Mouse (Mus musculus): ENCODE measurements around the gene Tnfsf10. TPM values are rescaled to one million over a fixed set of nuclear protein-coding genes. Genes with fewer than 3 reads are reported as not detected.

The Tnfsf10 gene
- total RNA-seq, 2 experiments from 2014 or later = 1.1 to 2.2 TPM

DNA sequence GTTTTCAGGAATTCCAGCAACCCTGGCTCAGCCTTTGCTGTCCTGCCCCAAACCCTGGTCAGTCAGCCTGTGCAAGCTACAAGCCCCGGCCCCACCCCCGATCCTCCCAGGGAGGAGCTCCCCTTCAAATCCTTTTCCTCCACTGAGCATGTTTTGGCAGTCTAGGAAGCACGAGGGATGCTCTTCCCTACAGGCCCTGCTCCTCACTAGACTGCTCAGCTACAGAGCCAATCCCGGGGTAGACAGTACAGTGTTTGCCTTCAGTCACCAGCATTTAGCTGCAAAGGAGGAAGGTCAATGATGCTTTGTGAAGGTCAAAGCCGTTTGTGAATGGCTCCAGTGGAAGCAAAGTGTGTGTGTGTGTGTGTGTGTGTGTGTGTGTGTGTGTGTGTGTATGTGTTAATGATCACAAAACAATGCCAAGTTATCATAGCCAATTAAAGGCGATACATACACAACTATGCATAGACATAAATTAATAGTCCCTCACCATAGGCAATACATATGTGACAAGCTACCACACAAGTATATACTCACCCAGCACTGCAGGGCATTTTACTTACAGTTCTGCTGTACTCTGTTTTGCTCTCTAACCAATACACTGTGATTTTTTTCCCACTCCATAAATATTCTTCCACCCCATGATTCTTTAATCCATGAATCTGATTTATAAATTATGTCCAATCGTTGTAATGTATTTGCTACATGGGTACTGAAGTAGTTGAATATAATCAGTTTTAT, 23.0 kb upstream of the Tnfsf10 start:
- intact Hi-C loops (cut with DNase I) = no loop called here
- DNase-seq (ENCODE audit: low spot score in 2 of 2) = no peak

DNA sequence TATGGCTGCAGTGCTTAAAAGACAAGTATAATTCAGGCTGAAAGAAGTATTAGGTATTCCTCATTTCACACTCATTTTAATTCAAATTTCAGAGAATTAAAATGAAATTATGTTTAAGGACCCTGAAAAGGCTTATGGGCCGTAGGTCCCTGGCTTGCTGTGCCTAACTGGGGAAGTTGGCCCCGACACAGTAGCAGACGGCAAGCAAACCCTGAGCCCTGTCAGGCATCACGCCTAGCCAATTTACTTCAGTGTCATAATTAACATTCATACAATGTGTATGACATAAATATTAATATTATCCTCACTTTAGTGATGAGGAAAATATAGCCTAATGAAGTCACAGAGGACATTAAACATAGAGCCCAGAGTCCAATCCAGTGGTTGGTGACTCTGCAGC, 16.4 kb upstream of the Tnfsf10 start:
- intact Hi-C loops (cut with DNase I) = no loop called here
- DNase-seq (ENCODE audit: low spot score in 2 of 2) = no peak

DNA sequence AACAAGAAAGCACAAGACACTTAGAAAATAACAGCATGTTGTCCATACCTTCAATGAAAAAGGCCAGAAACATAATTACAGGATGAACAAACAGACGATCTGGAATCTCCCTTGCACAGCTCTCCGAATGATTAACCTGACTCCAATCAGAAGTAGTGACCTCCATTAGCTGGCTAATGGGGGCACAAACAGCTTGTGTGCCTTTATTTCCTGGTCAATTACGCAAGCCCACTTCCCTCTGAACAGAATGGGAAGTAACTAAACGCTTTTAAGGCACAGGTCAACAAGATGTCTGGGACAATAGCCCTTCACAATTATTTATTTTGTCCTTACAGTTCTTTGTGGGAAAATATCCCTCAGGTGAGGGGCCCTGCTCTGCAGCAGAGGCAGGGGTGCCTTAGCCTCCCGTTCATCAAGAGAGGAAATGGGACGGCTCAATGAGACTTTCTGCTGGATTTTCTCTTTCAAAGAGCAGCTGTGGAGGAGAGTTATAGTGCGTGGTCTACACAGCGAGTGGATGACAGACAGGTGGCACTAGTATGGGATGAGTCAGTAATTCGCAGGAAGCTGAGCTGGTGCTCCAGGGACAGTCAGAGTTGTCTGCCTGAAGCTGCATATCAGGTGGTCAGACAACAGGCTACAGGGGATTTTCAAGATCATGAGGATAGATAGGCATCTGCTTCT, 14.3 kb upstream of the Tnfsf10 start:
- intact Hi-C loops (cut with DNase I) = no loop called here
- no peak for DNase-seq (ENCODE audit: low spot score in 2 of 2)

DNA sequence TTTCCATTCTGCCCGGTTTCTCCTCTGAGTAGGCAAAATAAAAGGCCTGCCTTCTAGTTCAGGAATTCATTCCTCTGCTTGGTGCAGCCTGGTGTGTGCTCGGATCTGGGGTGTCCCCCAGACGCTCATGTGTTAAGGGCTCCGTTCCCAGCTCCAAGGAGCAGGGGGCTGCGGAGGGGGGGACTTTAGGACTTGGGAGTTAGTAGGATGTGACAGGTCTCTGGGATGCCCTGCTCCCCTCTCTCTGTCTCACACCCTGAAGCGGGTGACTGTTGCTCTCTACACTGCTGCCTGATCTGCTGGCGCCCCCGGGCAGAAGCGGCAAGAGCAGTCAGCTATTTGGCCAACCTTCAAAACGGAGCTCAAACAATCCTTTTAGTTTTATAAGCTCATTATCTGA, 10.0 kb upstream of the Tnfsf10 start:
- DNase-seq (ENCODE audit: low spot score in 2 of 2) = no peak
- intact Hi-C loops (cut with DNase I) = no loop called here

DNA sequence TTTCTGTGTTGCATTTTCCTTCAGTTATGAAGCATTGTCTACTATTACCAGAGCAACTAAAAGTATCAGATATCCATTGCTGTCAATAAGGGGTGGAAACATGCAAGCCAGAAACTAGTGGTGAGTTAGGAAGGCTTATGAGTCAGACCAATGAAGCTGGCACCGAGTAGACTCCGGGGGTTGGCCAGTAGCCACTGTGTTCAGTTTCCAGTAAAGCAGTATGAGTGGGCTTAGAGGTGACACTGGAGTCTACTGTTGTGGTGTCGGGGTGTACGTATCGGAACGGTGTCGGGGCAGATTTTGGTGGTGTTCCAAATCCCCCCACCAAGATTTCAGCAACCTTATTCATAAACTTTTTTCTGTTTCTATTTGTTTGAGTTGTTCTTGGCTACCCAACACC, 5.9 kb upstream of the Tnfsf10 start:
- peak; percentile 5 to 17 for DNase-seq (ENCODE audit: low spot score in 2 of 2)
- intact Hi-C loops (cut with DNase I) = no loop called here

DNA sequence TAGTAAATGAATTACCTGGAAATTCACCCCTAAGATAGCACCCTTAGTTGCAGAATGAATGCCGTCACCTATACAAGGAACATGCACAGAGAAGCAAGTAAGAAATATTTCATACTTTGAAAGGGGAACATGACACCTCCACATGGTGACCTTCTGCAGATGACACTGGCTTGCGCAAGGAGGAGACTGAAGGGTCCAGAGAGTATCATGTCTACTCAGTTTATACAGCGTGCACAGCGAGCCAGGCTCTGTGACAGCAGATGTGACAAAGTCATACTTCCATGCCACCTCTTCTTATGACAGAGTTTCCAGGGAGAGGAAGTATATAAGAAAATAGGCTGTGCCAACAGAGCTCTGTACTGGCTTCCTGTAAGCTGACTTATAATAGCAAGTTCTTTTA, 5.4 kb upstream of the Tnfsf10 start:
- intact Hi-C loops (cut with DNase I) = no loop called here
- DNase-seq (ENCODE audit: low spot score in 2 of 2) = no peak

DNA sequence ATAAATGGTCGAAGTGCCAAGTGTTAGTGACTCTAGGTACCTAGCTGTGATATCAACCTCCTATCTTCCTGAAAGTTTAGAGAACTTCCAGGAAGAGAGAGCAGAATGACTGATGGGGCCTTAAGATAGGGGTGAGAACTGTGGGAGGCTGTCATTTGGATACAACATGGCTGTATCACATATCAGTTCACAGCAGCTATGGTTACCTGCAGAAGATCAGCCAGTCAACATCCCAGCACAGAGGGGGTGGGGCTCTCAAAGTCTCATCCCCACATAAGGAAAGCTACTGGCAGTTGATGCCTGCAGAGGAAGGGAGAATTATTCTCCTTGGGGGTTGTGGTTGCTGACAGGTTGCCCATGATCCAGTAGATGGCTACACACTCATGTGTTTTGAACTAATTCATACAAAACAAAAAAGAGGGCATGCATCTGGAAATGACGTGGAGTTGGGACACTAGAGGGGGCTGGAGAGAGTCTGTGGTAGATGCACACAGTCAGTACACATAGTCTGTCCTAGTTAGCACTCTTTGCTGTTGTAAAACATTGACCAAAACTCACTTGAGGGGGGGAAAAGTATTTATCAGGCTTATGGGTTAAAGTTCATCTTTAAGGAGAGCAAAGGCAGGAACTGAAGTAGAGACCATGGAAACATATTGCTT, 2.2 kb upstream of the Tnfsf10 start:
- no peak for DNase-seq (ENCODE audit: low spot score in 2 of 2)
- intact Hi-C loops (cut with DNase I) = no loop called here

DNA sequence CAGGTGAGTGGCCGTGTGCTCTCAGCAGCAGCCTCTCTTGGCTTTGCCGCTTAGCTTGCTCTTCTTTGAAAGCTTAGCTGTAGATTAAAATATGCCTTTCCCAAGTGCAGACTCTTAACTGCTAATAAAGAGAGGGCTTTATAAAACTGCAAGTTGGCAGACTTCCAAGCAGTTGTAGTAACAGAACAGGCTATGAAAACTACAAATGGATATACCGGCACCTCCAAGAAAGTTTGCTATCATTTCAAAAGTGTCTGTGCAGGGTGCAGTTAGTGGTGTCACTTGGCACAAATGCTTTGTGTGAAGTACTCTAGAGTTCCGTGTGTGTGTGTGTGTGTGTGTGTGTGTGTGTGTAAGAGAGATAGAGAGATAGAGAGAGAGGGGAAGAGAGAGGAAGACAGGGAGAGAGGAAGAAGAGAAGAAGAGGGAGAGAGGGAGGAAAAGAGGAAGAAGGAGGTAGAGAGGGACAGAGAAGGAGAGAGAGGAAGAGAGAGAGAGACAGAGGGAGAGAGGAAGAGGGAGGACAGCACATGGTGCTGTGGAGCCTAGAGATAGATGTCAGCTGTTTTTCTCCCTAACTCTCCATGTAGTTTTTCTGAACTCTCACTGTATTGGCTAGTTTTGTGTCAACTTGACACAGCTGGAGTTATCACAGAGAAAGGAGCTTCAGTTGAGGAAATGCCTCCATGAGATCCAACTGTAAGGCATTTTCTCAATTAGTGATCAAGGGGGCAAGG, 628 bp downstream of the Tnfsf10 start:
- intact Hi-C loops (cut with DNase I) = no loop called here
- DNase-seq (ENCODE audit: low spot score in 2 of 2) = peak in 1 of 2 experiments; percentile 14

DNA sequence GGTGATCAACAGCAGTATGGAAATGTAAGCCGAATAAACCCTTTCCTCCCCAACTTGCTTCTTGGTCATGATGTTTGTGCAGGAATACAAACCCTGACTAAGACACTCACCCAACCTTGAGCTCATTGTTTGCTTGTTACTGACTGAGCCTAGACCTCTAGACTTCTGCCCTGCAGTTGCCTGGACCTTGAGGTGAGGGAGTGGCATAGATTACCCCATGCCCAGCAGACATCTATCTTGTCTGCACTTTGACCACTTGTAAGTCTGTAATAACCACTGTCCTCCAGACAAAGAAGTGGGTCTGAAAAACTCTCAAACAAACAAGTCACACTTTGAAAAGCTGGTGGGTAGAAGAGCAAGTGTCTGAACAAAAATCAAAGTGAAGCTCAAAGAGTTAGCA, 2.8 kb downstream of the Tnfsf10 start:
- intact Hi-C loops (cut with DNase I) = no loop called here
- no peak for DNase-seq (ENCODE audit: low spot score in 2 of 2)

DNA sequence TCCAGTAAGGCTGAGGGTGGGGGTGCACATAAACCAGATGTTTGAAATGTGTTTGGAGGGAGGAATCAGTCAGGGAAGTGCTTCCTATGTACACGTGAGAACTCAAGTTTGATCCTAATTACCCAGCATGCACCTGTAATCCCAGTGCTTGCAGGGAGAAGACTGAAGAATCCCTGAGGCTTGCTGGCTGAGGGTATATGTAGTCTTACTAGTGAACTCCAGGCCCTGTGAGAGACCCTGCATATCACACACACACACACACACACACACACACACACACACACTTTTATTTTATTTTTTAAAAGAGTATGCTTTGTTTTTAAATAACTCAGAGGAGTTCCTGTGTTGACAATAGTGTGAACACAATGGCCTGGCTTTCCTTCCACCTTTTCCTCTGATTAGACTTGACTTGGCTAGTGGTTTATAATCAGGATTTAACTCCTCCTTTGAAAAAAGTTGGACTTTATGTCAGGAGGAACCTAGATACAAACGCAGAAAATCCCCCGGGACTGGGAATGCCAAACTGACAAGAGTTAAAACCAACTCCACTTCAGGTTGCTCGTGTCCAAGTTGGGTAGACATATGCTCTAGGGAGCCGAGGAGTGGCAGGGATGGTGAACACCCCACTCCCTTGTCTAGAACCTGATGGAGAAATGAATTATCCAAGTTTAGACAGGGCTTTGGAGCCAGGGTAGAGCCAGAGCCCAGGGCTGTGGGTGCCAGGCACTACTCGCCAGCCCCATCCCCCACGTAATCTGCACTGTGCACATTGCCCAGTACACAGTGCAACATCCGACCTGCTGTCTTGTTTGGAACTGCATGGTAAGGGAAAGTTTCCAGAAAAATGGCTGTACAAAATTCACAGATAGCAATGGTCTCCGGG, 4.0 kb downstream of the Tnfsf10 start:
- DNase-seq (ENCODE audit: low spot score in 2 of 2) = no peak
- intact Hi-C loops (cut with DNase I) = no loop called here

DNA sequence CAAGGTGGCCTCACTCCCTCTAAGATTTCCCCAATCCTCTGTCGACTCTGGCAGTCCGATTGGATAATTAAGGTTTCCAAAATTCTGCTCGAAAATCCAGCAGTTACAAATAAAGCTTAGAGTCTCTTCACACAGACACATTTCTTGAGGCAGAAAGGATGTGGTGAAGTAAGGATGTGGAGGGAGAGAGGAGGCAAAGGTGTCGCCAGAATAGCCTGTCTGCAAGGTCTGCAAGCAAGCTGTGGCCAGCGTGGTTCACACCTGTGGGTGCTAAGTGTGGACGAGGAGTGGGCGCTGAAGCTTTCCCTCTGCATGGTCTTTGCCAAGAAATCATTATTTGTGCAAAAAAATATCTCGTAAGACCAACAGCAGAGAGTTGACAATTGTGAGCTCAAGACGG, 5.8 kb downstream of the Tnfsf10 start:
- intact Hi-C loops (cut with DNase I) = no loop called here
- no peak for DNase-seq (ENCODE audit: low spot score in 2 of 2)

DNA sequence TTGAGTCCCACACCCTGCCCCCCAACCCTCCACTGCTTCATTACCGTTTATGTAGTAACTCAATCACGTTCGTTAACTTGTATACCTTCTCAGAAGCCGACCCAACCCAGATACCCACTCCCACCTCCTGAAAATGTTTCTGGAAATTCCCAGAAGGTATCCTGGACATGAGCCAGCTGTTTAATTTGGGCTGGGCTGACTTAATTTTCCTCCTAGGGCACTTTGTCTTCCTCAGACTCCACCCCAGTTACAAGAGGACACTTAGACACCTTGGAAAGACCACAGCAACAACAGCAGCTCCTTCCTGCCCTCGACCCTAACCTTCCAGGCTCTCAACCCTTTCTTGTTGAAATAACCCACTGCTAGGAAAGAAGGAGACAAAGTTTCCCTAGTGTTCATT, 6.7 kb downstream of the Tnfsf10 start:
- intact Hi-C loops (cut with DNase I) = no loop called here
- DNase-seq (ENCODE audit: low spot score in 2 of 2) = no peak

DNA sequence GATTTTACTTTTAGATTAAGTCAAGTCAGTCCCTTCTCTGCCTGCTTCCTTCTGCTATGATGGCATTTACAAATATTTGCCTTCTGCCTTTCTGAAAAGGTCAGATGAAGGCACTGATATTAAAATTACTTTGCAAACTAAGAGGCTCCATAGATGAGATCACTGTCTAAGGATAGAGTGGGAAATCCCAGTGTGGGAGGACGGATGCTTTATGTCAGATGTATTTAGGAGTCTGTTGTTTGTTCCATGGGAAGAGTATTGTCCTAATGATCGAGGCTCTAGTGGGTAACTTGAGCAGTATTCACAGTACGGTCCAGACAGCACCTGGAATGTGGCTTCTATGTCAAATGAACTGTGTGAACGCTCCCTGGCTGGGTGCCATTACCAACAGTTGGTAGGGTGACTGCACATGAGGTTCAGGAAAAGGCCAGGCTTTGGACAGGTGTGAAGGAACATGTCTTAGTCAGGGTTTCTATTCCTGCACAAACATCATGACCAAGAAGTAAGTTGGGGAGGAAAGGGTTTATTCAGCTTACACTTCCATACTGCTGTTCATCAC, 9.9 kb downstream of the Tnfsf10 start:
- no peak for DNase-seq (ENCODE audit: low spot score in 2 of 2)
- intact Hi-C loops (cut with DNase I) = no loop called here

DNA sequence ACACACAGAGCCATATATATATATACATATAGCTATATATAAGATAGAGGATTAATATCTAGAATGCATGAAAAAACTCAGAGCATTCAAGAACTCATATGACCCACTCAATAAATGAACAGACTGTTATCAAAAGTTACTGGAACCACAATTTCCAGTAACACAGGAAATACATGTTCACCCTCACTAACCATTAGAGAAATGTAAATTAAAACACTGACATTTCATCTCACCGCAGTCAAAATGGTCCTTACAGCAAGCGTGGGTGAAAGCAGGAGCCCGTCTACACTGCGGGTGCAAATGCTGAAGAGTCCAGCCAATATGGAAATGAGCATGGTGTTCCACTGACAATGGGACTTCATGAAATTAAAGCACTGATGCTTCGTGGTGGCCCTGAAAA, 13.9 kb downstream of the Tnfsf10 start:
- DNase-seq (ENCODE audit: low spot score in 2 of 2) = no peak
- intact Hi-C loops (cut with DNase I) = no loop called here

DNA sequence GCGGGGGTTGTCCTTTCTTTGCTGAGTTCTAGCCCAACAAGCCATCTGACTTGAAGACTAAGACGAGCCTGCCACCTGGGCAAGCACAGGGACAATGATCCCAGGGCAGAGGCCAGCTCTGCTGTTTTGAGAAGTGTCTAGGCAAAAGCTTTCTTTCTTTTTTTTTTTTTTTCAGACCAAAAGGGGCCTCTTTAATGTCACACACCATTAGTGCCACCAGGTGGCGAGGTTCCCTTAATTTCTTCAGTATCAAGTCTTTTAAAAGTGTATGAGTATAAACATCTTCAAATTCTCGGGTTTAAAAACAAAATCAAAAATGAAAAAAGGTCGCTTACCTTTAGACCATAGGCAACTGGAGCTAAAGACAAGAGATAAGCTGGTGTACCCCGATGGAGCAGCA, 21.6 kb downstream of the Tnfsf10 start:
- intact Hi-C loops (cut with DNase I) = loop anchor here (5.0 kb wide), 1 partner anchor 129 kb away; no protein-coding TSS in a partner anchor
- DNase-seq (ENCODE audit: low spot score in 2 of 2) = peak; percentile 43 to 60

DNA sequence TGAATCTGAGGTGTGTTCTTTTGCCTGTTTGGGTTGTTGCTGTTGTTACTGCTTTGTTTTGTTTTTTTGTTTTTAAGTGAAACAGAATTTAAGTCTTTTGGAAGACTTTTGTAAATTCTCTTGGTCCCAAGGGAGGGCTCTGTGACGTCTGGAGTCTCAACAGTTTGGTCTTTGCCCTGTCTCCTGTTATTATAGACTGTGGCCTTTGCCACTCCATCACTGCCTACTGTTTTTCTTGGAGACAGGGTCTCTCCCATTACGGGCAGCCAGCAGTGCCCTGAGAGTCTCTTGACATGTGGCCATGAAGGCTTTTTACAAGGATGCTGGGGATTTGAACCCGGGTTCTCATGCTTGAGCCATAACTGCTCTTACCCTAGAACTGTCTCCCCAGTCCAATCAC, 22.1 kb downstream of the Tnfsf10 start:
- no peak for DNase-seq (ENCODE audit: low spot score in 2 of 2)
- intact Hi-C loops (cut with DNase I) = loop anchor here (5.0 kb wide), 1 partner anchor 128 kb away; no protein-coding TSS in a partner anchor

DNA sequence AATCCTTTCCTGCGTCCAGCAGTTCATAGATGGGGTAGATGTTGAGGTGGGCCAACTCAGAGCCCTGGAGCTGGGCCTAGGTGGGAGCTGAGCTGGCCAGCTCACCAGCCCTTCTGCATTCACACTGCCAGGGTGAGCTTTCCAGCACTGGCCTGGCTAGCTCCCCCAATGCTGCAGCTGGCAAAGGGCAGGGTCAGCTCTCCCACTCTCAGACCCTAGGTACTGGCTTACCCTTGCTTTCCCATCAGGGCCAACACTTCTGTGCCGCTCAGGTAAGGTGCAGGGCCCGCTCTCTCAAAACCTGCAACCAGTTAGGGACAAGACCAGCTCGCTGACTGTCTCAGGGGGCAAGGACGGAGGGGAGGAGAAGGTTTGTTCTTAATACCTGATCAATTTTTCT, 23.9 kb downstream of the Tnfsf10 start:
- no peak for DNase-seq (ENCODE audit: low spot score in 2 of 2)
- intact Hi-C loops (cut with DNase I) = no loop called here

DNA sequence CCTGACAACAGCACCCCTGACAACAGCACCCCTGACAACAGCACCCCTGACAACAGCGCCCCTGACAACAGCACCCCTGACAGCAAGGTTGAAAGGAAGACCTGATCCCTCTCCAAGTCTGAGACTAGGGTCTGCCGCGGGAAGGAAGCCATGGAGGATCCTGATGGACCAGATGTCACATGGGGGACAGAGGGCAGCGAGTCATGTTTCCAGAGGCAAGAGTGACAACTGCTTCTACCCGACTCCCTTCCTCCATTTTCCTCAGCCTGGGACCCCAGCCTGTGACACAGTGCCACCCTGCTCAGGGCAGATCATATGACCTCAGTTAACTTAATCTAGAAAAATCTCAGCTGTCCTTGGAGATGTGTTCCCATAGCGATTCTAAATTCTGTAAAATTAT, 25.6 kb downstream of the Tnfsf10 start:
- intact Hi-C loops (cut with DNase I) = no loop called here
- no peak for DNase-seq (ENCODE audit: low spot score in 2 of 2)

DNA sequence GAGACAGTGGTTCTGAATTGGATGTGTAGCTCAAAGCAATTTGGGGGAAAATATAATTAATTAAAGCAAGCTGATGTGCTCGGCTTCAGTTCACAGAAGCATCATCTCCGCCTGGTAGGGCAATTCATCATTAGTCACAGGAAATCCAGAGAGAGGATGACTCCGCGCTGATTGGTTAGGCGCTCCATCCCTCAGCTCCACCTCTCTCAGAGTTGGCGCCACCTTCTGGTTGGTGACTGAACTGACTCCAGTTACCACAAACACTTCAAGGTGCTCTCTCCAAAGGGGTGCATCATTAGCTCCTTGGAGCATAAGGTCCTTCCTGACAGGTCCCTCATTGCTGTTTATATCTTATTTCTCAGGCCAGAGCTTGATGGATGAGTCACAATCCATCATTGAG, 28.7 kb downstream of the Tnfsf10 start:
- intact Hi-C loops (cut with DNase I) = no loop called here
- DNase-seq (ENCODE audit: low spot score in 2 of 2) = peak; percentile 7 to 18

All from left cerebral cortex, postnatal 14 days (tissue).